Mouse (Mus musculus): ENCODE measurements at regions not wholly inside any gene's neighbourhood (a gene's known extent, or its start where the extent isn't known, plus 50 kb on each side); places are given as distances from the start of the nearest gene placed in this dataset.
"Not testable (repeated sequence)": the region's sequence is repeated elsewhere in the genome, so short reads cannot be mapped to it uniquely, and the experiment has no call there.

DNA sequence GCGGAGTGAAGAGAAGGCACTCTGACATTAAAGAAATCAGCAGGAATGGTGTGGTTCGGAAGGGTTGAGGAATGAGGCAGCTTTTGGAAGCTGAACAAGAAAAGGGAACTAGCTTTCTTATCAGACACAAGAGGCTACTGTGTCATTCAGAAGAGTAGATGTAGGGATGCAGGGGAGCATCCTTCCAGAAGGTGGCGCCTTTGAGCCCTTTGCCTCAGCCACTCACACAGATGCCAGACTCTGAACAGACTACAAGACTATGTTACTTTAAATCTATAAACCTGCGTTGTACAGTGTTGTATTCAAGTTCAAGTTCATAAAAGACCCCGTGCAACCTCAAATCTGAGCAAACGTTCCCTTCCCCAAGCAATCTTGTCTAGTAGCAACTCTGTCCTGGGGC lies 128.9 kb downstream of the Kap start:
- DNase-seq, result not testable (repeated sequence)

DNA sequence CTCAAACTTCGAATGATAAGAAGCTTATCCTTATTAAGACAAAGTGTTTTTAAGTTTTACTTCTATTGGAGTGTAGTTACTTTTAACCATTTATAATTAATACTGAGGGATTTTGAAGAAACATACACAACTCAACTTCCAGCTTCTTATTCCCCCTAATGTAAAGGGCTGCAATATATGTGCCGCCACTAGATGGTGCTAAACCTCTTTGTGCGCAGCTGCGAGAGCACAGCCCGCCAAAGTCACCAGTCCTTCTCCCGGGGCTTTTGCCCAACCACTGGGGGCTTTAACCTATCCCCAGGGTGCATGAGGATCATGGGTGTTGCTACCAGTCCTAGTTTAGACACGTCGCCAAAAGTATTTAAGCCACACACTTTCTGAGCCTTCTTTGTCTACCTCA lies 146.8 kb downstream of the Kap start:
- DNase-seq, result peak; percentile 48

DNA sequence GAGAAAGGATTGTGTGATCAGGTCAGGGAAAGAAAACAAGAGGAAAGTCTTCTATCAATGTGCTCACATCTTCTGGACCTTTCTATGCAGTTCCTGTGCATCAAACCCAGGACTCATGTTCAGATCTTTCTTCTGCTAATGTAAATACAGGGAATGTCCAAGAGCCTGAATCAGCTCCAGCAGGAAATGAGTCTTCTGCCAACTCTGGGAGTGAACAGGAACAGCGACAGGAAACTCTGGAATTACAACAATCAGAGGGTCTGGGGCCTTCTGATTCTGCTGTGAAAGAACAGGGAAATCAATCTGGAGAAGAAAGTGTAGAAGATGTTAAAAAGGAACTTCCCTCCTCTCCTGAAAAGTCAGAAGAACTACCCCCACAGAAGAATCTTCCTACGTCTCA lies 151.9 kb downstream of the Kap start:
- no peak for DNase-seq
